Mouse (Mus musculus): Measurements from ENCODE around the gene Gm20821.
"Not testable (repeated sequence)": the region's sequence is repeated elsewhere in the genome, so short reads cannot be mapped to it uniquely, and the experiment has no call there.

Gene Gm20821

GRCm38 (mm10) chrY:9781504-9781903 is at the start of gene Gm20821:
Gene Gm20821 (plus strand): TSS chrY:9781804.
- DNase-seq, result not testable (repeated sequence)
